Mouse (Mus musculus): ENCODE data around the gene Fam222b.
A peak's percentile ranks its signal among the peaks of the same experiment; 100 is the strongest.
"Not testable (repeated sequence)": the region's sequence is repeated elsewhere in the genome, so short reads cannot be mapped to it uniquely, and the experiment has no call there.

The Fam222b gene

DNA sequence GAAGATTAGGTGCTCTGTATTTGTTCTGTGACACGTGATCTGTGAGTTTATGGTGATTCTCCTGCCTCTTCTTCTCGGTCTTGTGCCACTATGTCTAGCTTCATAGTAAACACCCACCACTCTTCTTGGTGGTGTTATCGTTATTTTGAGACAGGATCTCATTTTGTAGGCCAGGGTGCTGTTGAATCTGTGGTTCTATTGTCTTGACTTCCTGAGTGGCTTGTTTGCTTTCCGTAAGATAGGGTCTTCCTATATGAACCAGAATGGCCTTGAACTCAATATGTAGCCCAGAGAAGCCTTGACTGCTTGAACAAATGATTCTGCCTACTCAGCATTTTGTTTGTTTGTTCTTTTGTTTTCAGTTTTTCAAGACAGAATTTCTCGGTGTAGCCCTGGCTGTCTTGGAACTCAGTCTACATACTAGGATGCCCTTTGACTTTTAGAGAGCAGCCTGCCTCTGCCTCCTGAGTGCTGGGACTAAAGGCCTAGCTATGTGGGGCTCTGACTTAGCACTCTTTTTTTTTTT is 6.6 kb upstream of the Fam222b start:
- DNase-seq (ENCODE audit: low spot score in 2 of 2): no peak

GRCm38 (mm10) chr11:78094137-78094503 is 340 bp upstream of the Fam222b start:
- DNase-seq (ENCODE audit: low spot score in 2 of 2): no peak

- DNase-seq (ENCODE audit: low spot score in 2 of 2): no peak
Observed at GRCm38 (mm10) chr11:78095144-78095516, 670 bp downstream of the Fam222b start.

- DNase-seq (ENCODE audit: low spot score in 2 of 2): no peak
Observed at GRCm38 (mm10) chr11:78097077-78097476, 2.6 kb downstream of the Fam222b start.

GRCm38 (mm10) chr11:78100746-78101145 is 6.3 kb downstream of the Fam222b start:
- DNase-seq (ENCODE audit: low spot score in 2 of 2): no peak

- no peak for DNase-seq (ENCODE audit: low spot score in 2 of 2)
Observed at GRCm38 (mm10) chr11:78102142-78102541, 7.7 kb downstream of the Fam222b start.

- no peak for DNase-seq (ENCODE audit: low spot score in 2 of 2)
Observed at GRCm38 (mm10) chr11:78102958-78103747, 8.7 kb downstream of the Fam222b start.

DNA sequence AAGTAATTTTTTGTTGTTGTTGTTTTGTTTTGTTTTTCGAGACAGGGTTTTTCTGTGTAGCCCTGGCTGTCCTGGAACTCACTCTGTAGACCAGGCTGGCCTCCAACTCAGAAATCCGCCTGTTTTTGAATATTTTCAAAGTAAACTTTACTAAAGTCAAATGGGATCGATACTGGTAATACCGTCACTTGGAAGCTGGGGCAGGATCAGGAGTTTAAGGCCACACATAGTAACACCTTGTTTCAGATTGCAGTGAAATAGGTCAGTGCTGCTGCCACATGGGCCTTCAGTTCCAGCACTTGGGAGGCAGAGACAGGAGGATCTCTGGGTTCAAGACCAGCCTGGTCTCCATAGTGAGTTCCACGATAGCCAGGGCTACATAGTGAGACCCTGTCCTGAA is 10.0 kb downstream of the Fam222b start:
- DNase-seq (ENCODE audit: low spot score in 2 of 2): no peak

DNA sequence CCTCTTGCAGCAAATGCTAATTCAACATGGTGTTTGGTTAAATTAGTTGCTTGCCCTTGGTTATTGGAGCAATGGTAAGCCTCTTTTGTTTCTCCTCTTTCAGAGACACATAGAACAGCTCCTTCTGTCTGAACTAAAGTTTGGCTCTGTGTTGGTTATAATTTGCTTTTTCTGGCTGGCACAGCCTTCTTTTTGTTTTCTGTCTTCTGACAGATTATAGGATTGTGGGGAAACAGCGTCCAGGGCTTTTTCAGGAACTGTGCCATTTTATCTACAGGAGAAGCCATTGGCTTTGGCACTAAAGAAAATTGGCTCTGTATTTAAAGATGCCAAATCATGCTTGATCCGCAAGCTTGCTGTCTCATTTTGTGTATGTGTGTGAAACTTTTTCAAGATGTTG is 19.2 kb downstream of the Fam222b start:
- DNase-seq (ENCODE audit: low spot score in 2 of 2): no peak

DNA sequence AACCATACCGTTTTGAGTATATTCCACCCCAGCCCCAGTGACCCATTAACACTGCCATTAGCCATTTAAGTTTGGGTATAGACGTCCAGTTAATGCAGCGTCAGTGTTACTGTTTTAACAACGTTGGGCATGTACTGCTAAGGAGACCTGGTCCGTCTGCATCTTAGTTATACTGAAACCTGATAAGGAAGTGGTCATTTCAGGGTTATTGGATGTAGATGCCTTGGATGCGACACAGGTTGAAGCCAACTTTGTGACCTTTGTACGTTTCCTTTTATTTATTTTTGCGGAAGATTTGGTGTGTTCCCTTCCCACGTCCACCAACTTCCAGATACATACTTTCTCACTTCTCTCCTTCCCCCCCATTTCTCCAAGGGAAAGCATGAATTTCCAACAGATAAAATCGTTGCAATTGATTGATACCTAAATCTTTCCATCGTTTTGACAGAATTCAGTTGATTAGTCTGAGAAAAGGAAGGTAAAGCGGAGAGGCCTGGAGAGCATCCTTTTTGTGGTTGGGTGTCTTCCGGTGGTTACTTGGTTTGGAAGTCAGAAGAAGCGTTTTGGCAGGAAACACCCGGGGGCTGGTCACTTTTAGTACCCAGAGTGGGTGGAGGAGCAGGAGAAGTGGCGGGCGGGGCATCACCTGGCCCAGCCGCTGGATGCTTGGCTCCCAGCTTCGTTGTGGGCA is 20.4 kb downstream of the Fam222b start:
- no peak for DNase-seq (ENCODE audit: low spot score in 2 of 2)

GRCm38 (mm10) chr11:78115367-78116145 is 21.1 kb downstream of the Fam222b start:
- DNase-seq (ENCODE audit: low spot score in 2 of 2): peak; percentile 82 to 93

- no peak for DNase-seq (ENCODE audit: low spot score in 2 of 2)
Observed at GRCm38 (mm10) chr11:78116146-78116410, 21.6 kb downstream of the Fam222b start.

DNA sequence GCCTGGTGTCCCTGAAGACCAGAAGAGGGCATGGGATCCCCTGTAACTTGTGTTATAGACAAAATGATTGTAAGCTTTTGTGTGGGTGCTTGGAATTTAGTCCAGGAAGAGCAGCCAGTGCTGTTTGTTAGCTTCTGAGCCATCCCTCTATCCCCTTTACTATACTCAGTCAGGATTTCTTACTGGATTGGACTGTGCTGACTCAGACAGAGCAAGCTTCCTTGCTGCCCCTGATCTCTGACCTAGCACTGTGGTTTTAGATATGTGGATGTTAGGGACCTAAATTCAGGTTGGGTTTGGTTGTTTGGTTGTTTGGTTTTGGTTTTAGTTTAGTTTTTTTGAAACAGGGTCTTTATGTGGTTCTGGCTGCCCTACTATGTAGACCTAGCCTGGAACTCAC is 24.0 kb downstream of the Fam222b start:
- DNase-seq (ENCODE audit: low spot score in 2 of 2): no peak

DNA sequence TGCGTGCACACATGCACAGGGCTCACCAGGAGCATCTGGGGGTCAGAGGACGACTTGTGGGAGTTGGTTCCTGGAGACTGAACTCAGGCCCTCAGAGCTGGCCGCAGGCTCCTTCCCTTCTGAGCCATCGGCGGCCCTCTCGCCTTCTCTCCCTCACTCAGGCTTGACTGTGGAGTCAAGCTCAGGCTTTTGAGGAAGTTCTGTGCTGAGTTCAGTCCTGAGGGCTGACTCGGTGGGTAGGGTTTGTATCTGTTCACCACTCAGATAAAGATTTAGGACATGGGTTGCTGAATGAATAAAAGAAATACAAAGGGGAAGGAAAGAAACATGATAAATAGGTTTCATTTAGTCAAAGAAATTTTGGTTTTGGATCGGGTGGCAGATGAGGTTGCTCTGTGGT is 25.4 kb downstream of the Fam222b start:
- DNase-seq (ENCODE audit: low spot score in 2 of 2): no peak

DNA sequence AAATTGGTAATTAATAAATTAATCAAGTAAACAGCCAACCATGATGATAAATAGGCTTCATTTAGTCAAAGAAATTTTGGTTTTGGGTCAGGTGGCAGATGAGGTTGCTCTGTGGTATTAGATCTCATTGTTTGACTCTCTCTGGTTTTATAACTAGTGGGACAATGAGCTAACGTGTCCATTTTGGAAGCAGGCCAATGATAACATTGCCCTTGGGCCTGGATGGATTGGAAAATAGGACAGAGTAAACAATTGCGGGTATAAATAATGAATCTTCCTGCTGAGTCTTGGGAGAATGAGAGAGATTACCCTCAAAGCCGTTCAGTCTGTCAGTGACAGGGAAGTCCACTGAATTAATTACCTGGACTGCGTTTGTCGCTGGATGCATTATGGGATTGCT is 26.7 kb downstream of the Fam222b start:
- DNase-seq (ENCODE audit: low spot score in 2 of 2): no peak

DNA sequence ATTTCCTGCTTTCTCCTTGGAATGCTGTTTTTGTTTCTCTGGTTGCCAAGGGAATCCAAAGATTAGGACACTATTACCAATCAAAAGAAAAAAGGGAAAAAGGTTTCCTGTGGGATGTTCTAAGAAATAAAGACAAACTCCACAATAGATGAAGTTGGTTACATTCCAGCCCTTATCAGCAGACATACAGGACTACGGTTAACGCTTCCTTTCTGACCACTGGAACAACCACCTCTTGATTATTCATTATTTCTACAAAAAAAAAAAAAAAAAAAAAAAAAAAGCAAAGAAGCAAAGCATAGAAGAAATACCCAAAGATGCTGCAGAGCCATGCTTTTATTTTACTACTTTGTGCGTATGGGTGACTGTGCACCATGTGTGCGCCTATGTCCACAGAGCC is 28.4 kb downstream of the Fam222b start:
- DNase-seq (ENCODE audit: low spot score in 2 of 2): no peak

DNA sequence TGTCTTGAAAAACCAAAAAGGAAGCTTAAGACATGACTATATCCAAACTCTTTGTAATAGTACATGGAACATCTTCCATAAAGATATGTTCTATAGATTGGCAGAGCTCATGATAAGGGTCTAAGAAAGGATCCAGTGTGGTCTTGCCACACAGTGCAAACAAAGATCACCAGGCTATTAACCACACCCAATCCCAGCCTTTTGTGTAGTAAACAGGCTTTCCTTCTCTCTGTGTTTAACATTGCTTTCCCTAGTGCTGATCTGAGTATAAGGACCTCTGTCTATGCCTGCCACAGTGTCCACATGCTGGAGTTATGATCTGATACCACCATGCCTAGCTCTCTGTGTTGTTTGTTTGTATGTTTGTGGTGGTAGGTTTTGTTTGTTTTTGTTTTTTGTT is 29.3 kb downstream of the Fam222b start:
- DNase-seq (ENCODE audit: low spot score in 2 of 2): no peak

GRCm38 (mm10) chr11:78125691-78126090 is 31.2 kb downstream of the Fam222b start:
- DNase-seq (ENCODE audit: low spot score in 2 of 2): no peak

GRCm38 (mm10) chr11:78126739-78127138 is 32.3 kb downstream of the Fam222b start:
- no peak for DNase-seq (ENCODE audit: low spot score in 2 of 2)

- DNase-seq (ENCODE audit: low spot score in 2 of 2): no peak
Observed at GRCm38 (mm10) chr11:78129458-78129857, 35.0 kb downstream of the Fam222b start.

DNA sequence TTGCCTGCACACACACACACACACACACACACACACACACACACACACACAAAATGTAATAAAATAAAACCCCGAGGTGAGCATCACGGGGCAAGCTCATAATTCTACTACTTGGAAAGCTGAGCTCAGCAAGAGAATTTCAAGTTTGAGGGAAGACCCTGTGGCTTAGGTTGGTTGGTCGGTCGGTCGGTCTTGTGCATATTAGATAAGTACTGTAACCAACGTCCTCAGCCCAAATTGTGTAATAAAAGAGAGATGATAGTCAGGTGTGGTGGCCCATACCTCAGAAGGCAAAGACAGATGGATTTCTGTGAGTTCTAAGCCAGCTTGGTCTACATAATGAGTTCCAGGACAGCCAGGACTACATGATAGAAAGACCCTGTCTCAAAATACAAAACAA is 39.5 kb downstream of the Fam222b start:
- no peak for DNase-seq (ENCODE audit: low spot score in 2 of 2)

DNA sequence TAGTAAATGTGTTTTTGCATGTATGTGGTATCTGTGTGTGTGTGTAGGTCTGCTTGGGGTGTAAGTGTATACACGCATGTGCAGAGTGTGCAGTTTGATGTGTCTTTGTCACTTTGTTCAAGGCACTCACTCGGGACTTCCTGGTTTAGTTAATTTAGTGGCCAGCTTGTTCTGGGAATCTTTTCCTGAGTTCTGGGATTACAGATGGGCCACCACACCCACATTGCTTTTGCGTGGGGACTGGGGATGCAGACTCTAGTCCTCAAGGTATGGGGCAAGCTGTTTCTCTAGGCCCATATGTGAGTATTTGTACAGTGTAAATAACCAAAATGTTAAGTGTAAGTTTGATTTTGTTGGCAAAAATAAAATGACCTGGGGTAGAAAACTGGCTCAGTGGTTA is 39.9 kb downstream of the Fam222b start:
- DNase-seq (ENCODE audit: low spot score in 2 of 2): no peak

GRCm38 (mm10) chr11:78135314-78135713 is 40.9 kb downstream of the Fam222b start:
- DNase-seq (ENCODE audit: low spot score in 2 of 2): not testable (repeated sequence)
